Mouse (Mus musculus) retina, embryonic 14.5 days (tissue): ENCODE data around the gene Bcl6b.

Experiments
- DNase-seq: peaks from one replicate; pipeline ENCODE4 v3.0.0-alpha.2; 2015; ENCODE audit warnings: low spot score

Bcl6b gene

DNA sequence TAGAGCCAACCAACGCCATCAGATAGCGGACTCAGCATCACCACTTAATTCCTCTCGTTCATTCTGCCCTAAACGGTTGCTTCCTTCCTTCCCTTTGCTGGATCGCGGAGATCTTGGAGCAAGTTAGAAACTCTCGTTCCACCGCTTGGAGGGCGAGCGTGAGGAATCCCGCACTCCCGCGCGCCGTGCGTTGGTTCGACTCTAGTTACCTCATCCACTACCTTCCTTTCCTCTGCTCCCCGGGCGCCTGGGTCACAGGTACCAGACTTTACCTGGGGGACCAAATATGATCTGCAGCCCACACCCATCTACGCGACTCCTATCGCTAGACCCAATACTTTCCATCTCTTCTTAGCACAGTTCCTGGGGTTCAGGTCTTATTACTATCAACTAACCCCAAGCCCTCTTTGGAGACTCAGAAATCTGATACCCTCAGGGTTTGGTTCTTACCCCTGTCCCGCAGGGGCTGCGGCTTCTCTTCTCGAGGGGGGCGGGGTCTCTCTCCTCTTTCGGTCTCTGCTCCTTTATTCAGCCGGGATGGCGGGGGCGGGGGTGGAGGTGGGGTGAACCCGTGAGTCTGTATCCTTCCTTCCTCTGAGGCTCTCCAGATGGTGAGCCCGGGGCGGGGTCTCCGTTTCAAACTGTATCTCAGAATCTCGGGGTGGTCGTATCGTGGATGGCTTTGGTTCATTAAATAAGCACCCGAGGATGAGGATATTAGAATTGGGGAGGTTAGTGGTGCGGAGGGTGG, at the start of gene Bcl6b:
Gene Bcl6b, minus strand, starts transcription at position 539 of the 751 bp plus-strand sequence.
- DNase-seq = no peak

DNA sequence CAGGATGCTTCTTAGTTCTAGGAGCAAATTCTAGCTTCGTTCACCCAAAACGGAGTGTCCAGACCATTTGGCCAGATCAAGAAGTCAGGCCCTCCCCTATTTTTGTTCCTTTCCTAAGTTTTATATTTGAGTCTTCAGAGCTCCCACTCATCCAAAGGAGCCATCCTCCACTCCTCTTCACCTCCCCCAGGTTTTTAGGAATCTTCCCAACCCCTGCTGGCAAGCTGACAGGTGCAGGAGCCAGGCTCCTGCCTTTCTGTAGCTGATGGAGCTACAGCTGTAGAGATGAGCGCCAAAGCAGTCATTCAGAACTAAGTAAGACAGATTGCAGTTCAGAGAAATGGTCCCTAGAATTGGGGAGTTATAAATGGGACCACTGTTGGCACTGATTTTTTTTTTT, 49.4 kb upstream of the Bcl6b start:
- no peak for DNase-seq

DNA sequence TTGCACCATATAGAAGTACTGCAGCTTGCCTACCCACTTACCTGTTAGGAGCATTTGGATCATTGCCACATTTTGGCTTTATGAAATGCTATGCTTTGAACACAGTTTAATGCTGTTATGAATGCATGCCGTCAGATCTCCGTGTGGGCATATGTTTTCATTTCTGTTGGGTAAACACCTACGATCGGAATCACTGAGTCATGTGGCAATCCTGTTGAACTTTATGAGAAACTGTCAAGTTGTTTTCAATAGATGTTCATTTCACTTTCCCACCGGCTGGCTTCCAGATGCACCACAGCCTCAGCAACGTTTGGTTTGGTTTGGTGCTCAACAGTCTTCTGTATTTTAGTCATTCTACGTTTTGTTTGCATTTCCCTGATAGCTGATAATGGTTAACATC, 42.0 kb upstream of the Bcl6b start:
- DNase-seq = no peak

DNA sequence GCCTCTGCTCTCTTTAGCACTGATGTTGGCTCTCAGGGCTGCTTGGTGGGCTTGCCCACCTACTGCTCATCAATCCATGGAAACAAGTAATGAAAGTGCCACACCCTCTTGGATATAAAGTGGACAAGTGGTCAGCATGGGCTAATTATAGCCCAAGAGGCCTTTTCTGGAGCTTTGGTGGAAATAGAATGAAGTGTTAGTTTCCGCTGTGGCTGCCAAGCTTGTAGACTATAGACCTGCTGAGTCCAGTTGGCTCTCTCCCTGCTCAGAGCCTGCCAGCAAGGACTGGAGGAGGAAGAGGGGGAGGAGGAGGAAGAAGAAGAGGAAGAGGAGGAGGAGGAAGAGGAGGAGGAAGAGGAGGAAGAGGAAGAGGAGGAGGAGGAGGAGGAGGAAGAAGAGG, 36.8 kb upstream of the Bcl6b start:
- DNase-seq = no peak

DNA sequence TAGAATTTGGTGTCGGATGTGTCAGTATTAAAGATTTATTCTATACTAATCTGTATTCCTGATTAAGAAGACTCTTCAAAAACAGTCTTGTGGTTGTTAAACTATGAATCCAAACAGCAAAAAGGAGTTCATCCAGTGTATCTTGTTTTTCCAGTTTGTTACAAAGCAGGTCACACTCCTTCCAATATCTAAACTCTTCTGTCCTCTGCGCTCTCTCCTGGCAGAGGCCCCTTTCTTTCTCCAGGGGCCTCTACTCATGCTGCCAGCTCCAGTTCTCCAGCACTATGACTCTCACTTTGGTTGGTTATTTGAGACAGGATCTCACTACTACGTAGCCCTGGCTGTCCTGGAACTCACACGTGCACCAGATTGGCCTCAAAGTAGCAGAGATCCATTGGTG, 36.2 kb upstream of the Bcl6b start:
- DNase-seq = no peak

DNA sequence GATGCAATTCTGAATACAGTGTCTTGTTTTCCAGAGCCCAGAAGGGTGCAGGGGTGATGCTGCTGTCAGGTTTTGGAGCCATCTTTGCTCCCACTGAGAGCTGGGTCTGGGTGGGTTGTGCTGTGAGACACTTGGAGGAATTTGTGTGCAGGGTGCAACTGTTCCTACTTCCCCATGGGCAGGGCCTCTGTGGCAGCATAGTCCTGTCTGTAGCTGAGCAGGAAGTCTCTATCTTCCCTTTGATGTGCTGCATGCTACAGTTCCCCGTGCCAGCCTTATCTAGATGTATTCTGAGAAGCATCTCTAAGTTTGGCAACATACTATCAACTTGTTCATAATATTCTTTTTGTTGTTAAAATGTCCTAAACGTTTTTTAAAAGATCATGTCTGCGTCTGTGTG, 35.7 kb upstream of the Bcl6b start:
- DNase-seq = no peak

DNA sequence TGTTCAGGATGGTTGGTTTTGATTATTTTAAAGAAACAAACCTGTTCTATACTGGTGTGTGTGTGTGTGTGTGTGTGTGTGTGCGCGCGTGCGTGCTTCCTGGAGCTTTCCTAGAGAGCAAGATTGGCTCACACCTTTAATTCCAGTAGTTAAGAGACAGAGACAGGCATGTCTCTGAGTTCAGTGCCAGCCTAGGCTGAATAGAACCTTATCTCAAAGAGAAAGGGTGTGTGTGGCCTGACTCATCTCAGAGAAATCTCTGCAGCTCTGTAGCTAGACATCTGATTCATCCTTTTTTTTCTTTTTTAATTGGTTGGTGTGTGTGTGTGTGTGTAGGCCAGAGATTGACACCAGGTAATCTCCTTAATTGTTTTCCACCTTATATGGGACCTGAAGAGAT, 29.4 kb upstream of the Bcl6b start:
- no peak for DNase-seq

DNA sequence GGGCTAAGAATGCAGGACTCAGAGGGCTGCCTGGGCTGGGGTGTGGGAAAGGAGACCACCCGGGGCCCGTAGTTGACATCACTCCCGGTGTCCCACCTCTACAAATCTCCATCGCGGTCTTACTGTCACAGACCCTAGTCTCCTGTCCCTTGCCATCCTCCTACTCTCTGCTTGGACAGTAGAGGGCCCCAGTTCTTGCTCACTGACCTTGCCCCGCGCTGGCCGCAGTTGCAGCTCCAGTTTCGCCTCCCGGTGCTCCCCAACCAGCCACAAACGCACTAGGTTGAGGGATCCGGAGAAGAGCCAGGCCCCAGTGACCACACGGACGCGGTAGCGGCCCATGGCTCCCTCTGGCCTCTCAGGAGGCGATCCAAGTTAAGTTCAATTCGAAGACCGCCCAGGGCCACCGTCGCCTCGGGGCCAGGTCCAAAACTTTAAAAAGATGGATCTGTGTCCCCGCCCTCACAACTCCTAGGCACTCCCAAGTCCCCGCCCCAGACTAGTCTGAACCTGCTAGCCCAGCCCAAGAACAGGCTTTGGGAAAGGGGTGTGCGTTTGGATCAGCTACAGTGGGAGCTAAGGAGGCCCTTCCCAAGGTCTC, 25.4 kb upstream of the Bcl6b start, which contains the start of gene Alox12:
Gene Alox12, minus strand, starts transcription at position 423 of the 601 bp plus-strand sequence.
- peak; percentile 51 for DNase-seq

DNA sequence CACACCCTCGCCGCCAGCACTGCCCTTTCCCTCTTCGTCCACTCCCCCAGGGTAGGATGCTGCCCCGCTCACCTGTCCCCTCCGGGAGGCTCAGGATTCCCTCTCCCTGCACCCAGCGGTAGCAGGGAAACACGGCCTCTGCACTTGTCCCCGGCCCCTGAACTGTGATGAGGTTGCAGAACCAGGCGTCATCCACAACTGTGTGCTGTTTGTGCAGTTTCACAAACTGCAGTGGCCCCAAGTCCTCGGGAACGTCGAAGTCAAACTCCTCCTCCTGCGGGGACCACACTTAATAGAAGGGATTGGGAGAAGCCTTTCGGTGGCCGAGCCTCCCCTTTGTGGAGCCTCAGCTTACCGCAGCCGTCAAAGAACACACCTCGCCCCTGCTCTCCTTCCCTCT, 24.7 kb upstream of the Bcl6b start:
- DNase-seq = no peak

DNA sequence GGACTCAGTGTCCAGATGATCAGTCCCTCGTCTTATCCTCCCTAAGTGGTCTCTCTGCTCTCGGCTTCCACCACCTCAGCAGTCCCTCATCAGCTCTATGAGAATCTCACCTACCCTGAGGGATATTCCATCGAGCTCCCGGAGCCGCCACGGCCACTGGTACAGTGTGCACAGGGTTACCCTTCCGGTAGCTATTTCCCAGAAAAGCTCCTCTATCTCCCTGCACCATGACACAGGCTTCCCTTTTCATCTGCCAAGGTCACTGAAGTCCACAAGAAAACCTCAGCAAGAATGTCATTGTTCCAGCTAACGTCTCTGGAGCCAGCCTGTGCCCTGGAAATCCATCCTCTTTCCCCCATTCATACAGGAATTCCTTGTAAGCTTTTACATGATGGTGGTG, 22.3 kb upstream of the Bcl6b start:
- DNase-seq = no peak

DNA sequence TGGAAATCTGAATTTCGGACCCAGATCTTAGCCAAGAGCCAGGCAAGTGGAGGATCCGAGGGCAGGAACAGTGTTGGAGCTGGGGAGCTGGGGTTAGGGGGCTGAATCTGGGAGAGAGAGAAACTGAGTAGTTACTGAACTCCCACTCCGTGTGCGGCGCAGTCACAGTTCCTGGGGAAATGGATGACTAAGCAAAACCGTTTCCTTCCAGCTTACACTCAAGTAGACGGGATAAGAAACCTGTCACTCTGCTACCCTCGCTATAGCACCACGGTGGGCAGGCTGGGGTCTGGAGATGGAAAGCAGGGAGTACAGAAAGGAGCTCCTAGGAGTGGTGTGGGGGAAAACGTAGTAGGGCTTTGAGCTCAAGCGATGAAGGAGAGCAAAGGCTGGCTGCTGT, 20.6 kb upstream of the Bcl6b start:
- DNase-seq = no peak

DNA sequence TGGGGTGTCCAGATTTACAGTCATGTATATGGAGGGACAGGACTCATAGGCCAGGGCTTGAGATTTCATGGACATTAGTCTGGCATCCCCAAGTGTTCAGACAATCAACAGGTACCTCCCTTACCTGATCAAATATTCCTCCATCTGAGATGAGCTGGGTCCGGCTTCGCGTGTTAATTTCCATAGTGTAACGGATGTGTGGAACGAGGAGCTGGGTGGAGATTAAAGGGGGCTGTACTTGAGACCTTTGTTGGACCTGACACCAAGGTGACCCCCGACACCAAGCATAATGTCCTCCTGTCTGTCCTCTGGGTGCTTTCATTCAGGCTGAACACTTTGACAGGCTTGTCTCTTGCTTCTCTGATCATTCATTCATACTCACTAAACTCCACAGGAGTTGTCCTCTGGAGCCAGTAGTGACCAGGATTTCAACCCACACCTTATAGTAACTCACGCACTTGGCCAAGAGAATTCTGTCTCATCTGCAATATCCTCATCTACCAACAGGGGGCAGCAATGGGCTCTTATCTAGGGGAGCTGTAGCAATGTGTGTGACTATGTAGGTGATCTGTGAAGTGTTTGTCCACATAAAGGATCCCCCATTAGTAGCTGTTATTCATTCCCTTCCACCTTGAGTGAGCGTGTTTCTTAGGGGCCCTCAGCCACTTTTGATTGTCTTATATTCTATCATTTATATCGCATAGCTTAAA, 17.7 kb upstream of the Bcl6b start:
- DNase-seq = peak; percentile 85

DNA sequence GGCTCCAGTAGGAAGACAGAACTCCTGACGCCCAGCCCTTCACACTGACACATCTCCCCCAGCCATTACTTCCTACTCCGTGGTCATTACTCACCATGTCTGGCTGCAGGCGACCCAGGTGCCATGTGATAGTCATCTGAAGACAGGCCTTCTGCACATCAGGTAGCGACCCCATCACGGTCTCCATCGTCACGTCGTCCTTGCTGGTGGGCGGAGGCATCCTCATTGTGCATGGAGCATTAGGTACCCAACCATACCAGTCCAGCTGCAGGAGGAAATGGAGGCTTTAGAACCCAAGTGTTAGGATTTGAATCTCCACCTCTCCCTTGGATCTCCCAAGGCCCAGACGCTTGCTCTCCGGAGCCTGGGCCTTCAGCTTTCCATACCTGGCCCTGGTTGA, 13.0 kb upstream of the Bcl6b start:
- no peak for DNase-seq

DNA sequence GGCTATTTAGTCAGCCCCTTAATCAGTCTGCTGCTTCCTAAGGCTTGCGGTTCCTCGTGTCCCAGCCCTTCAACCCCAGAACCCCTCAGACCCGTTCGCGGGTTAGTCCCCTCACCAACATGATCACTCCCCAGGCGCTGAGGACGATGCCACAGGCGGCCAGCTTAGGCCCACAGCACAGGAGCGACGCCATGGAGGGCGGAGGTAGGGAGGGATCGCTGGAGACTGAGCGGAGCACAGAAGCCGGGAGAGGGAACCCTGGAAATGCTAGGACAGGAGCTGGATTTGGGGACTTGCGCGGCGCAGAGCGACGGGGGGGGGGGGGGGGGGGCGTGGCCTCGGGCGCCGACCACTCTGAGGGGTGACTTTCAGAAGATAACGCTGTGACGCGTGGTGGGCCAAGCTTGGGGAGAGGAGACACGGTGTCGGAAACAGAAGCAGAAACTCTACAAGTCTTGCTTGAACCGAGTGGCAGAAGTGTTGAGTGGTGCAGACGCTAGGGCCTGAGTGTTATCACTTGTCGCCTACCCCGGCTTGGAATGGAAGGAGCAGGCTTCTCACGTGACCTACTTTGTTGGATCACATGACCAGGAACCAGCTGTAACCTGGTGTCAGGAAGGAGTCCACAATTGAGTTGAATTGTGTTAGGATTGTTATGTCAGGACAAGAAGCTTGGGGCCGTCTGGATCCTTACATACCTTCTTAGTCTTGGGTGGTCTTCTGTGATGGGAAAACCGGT, 10.1 kb upstream of the Bcl6b start, which contains the start of the genes Gm21988 and Rnasek:
Gene Gm21988, minus strand, starts transcription at position 290 of the 739 bp plus-strand sequence.
Gene Rnasek, minus strand, starts transcription at position 302 of the 739 bp plus-strand sequence.
- peak; percentile 88 for DNase-seq

DNA sequence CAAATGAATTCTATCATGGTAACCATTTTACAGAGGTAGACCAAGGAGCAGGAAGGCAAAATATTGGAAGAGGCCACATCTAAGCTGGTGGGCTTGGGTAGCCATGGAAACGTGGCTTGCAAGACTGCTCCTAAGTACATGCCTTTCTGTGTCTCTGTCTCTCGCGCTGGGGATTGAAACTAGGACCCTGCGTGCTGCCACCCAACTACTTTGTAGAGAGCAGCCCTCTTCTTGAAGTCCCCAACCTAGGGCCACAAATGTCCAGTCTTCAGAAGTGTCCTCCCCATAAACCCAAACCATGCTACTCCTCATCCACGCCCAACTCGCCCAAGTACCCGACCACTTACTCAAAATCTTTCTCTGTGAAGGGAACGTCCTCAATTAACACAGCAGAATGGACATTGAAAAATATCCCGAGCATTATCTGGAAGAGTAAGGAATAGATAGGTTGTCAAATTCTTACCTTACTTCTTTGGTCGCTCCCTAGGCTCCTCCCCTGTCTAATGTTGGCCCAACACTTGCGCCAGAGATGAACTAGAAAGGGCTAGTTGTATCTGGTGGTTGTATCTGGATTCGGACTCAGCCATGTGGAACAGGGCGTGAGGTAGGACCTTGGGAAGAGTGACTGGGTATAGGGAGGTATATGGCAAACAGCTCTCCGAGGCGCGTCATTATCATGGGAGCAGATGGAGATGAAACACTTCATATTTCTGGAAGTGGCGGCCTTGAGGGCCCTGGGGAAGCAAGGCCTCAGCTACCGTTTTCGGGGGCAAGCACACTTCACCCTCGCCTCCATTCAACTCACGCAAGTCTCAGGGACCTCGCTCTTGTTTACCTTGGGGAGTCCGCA, 9.2 kb upstream of the Bcl6b start:
- DNase-seq = no peak

DNA sequence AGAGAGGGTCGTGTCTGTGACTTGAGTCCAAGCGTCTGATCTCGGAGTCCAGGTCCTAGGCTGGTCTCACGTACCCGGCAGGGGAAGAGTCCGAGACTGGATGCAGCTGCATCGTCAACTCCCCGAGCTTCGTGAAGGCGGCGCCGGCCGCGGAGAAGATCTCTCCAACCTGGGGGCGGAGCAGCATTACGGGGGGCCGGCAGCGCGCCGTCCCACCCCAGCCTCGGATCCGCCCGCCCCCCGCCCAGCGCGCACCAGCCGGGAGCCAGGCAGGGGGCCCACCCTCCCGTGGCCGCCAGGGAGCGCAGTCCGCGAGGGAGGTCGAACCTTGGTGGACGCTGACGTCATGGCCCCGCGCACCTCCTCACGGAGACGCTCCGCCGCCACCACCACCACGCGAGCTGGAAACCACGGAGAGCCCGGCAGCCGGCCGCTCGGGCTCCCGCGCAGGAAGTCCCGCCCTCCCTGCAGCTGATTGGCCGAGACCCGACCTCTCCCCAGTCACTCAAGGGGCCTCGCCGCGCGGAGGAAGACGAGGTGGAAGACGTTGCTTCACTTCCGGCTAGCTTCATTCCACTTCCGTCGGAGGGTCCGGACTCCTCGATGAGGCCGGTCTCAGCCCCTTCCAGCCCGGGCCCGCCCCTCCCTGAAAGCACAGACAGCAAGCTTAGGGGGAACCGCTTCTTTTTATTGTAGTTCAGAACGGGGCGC, 8.0 kb upstream of the Bcl6b start, which contains the start of gene 0610010K14Rik:
Gene 0610010K14Rik, minus strand, starts transcription at position 458 of the 711 bp plus-strand sequence.
- peak; percentile 97 for DNase-seq

DNA sequence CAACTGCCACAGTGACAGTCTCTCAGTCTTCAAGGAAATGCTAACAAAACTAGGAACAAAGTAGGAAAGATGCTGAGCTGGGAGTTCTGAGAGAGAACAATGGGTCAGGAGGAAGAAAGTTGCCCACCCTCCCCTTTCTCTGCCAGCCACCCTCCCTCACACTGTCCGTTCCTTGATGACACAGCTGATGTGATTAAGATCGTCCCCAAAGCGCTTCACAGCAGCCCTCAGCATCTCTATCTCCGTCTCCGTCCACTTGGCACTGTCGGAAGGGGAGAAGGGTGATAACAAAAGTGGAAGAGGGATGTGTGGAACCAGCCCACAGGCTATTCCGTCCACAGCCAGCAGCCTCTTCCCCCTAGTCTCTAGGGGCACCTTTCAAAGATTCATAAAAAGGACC, 7.1 kb upstream of the Bcl6b start:
- no peak for DNase-seq

DNA sequence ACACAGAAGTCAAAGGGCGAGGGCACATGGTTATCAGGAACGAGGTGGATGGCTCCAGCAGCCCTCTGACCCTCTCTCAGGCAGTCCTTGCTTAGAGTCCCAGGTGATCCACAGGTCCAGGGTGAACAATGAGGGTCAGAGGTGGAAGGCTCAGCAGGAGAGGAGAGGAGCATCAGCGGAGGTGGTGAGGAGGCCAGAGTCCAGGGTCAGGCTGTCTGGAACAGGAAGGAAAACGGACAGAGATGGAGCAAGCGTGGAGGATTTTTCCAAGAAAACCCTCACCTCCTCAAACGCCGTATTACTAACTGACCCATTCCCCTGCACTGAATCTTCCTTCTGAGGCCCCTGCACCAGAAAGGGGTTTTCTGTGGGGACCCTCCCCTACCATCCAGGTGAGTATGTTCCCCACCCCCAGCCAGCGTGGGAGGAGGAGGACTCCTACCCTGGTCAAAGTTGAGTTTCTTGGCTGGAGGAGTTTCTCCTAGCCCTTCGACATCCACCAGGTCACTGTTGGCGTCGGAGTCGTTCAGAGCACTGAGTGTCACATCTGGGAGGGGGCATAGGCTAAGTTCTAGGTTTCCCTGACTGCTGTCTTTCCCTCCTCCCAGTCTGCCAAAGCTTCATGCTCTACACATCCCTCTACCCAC, 5.8 kb upstream of the Bcl6b start:
- DNase-seq = no peak

DNA sequence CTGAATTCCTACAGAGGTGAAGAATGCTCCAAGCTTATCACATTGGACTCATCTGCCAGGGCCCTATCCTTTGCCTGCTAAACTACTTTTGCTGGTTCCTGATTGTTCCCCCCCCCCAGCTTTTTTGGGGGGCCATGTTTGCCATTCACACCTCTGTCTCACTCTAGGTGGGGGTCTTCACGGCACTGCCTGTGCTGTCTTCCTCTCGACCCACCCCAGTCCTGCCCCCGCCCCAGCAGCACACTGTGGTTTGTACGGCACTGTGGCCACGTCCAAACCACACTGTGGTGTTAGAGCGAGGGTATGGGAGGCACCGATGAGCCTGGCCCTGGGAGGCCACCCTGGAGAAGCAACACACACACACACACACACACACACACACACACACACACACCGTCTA, 4.9 kb upstream of the Bcl6b start:
- no peak for DNase-seq

DNA sequence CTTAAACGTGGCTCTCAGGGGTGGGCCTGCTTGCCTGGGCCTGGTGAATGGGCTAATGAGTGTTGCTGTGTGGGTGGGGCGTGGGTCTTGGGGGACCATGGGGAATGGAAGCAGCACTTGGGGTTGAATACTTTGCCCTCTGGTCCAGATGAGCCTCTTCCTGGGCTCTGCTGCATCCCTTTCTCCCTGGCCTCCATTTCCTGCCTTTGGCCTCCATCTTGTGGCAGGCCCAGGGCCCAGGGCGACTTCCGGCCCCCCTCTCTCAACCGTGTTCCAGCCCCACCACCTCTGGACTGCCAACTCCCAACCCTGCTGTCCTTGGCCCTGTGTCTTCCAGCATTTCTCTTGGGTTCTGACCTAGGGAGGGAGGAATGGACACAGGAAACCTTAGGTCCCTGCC, 4.4 kb upstream of the Bcl6b start:
- no peak for DNase-seq
